Mouse (Mus musculus) skeletal muscle tissue, postnatal 0 days (tissue): ENCODE data around the gene C7. TPM values are rescaled to one million over a fixed set of nuclear protein-coding genes. Genes with fewer than 3 reads are reported as not detected.

Experiments
- polyA plus RNA-seq: library from polyadenylated mRNA; unstranded; fragments of >200 nt; fragmentation: Nextera tagmentation; extraction: Ambion mirVana; gene quantifications from 2 replicates; pipeline ENCODE4 v1.2.1, GENCODE M21; 2015

The C7 gene
- polyA plus RNA-seq = 0.05 TPM in 1 of 2 replicates, not detected in the other

DNA sequence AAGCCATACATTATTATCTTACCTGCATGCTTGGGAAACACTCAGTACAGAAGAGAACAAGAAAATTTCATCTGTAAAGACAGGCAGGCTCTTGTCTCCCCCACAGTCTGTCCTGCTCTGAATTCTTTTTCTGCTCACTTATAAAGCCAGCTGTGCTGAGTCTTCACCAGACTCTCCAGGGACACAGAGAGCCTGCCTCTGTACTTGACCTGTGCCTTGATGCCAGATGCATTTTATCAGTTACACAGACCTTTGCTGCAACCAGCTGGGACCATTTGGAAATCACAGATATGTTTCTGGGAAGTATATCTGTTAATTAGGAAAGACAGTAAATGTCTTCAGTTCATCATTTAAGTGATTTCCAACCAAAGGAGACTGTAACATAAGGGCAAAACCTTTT is at the start of gene C7:
C7 (minus strand) TSS at position 106 of the 400 bp plus-strand sequence.

DNA sequence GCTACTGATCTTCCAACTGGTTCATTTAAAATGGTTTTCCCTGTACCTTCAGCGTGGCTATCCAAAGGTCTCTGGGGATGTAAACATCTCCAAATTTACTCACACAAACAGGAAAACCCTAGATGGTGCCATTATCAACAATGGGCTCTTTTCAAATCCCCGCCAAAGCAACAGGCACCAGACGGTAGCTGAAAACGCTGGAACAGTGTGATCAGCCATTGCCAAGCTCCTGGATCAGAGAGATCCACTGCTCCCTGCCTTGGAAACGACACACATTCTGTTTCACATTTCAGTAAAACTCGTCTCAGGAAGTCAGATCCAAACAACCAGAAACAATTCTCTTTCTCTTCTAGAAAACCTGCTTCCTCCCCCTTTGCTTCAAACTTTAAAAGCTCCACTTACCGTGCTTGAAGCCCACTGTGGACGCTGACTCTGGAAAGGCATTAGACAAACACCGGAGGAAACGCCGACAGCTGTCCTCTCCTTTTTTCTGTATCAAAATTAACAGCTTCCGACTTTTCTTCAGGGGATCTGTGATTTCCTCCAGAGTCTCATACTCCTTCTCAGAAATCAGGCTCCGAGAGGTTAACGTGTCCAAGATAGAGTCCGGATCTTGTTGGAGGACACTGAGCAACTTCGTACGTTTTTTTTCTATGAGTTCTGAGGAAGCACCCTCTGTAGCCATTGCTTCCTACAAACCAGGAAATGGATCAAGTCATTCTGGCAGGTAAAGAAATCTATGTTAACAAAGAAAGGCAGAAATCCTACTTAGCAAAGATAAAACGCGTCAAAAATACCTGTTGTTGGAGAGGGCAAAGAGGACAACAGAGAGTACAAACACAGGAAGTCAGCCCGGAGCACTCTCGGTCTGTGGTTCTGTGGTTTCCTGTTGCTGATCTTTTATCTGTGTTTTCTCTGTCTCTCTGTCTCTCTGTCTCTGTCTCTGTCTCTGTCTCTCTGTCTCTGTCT is 44.4 kb upstream of the C7 start, which contains the start of gene Card6:
Card6 (minus strand) TSS at position 854 of the 969 bp plus-strand sequence.

Other genes with a start within 250 kb of the C7 start
- gene Mroh2b, start 165.0 kb downstream of the C7 start, polyA plus RNA-seq = not detected in 2 replicates
- gene Card6, start 44.8 kb upstream of the C7 start, polyA plus RNA-seq = 0.72 and 0.74 TPM in 2 replicates
- gene Rpl37, start 52.9 kb upstream of the C7 start, polyA plus RNA-seq = 424 and 529 TPM in 2 replicates
- gene Prkaa1, start 80.1 kb upstream of the C7 start, polyA plus RNA-seq = 9.3 and 11.1 TPM in 2 replicates
- 40.1 and 43.4 TPM in 2 replicates for gene Ttc33, start 121.8 kb upstream of the C7 start, polyA plus RNA-seq
- gene Ptger4, start 180.4 kb upstream of the C7 start, polyA plus RNA-seq = 2.1 and 2.4 TPM in 2 replicates